Mouse (Mus musculus) ES-Bruce4 (cell line): Measurements from ENCODE around the gene Lrrc74b. TPM values are rescaled to one million over a fixed set of nuclear protein-coding genes. Genes with fewer than 3 reads are reported as not detected.

Experiments used
- H3K27ac ChIP-seq: 2 replicates; pipeline ENCODE4 v1.5.1; 2012; ENCODE audit warnings: low read length, inconsistent platforms; ENCODE audit not compliant: insufficient read depth
- H3K27me3 ChIP-seq: 2 replicates; pipeline ENCODE4 v1.6.1; 2012; ENCODE audit warnings: mild to moderate bottlenecking, low read length, inconsistent platforms; ENCODE audit not compliant: control insufficient read depth, poor library complexity, insufficient read depth, severe bottlenecking
- H3K36me3 ChIP-seq: 2 replicates; pipeline ENCODE4 v1.6.1; 2012; ENCODE audit warnings: inconsistent platforms, mild to moderate bottlenecking, low read length, moderate library complexity; ENCODE audit not compliant: control insufficient read depth, poor library complexity, insufficient read depth, severe bottlenecking
- H3K4me1 ChIP-seq: one replicate; pipeline ENCODE4 v1.8.1; 2011; ENCODE audit warnings: low read length; ENCODE audit not compliant: control insufficient read depth, insufficient read depth
- H3K4me3 ChIP-seq: 2 replicates; pipeline ENCODE4 v1.5.1; 2011; ENCODE audit warnings: low read depth, mild to moderate bottlenecking, low read length
- H3K9ac ChIP-seq: 2 replicates; pipeline ENCODE4 v1.6.1; 2012; ENCODE audit warnings: low read depth, mild to moderate bottlenecking, inconsistent platforms; ENCODE audit not compliant: poor library complexity, severe bottlenecking
- H3K9me3 ChIP-seq: replicated peaks from 2 replicates; pipeline ENCODE4 v1.6.1; 2012; ENCODE audit warnings: mild to moderate bottlenecking, low read length, inconsistent platforms; ENCODE audit not compliant: control insufficient read depth, poor library complexity, insufficient read depth, severe bottlenecking
- CTCF ChIP-seq: IDR thresholded peaks from one replicate; pipeline ENCODE4 v1.8.1; 2011; ENCODE audit warnings: low read depth, low read length
- EP300 ChIP-seq: IDR thresholded peaks from 2 replicates; pipeline ENCODE4 v1.6.1; 2011; ENCODE audit warnings: low read depth, low read length; ENCODE audit not compliant: insufficient read depth
- POLR2A ChIP-seq: IDR thresholded peaks from one replicate; pipeline ENCODE4 v1.8.1; 2011; ENCODE audit warnings: low read length; ENCODE audit not compliant: insufficient read depth
- polyA plus RNA-seq: library from polyadenylated mRNA; stranded (reverse); fragments of >200 nt; gene quantifications from 2 replicates; pipeline ENCODE4 v1.2.4, GENCODE M21; 2011; ENCODE audit warnings: low read depth; ENCODE audit not compliant: missing spikeins, insufficient read depth, insufficient read length

The Lrrc74b gene
- polyA plus RNA-seq, 1 experiment, result 1.8 TPM

- peak within 1 kb of the TSS; percentile 16; the same call in 1 of the 2 replicates for H3K4me3 ChIP-seq
- no peak for TF ChIP-seq POLR2A
- TF ChIP-seq EP300, result no peak
- peak; percentile 89 for TF ChIP-seq CTCF
- H3K36me3 ChIP-seq, result no peaks in the 10 kb centered on the region
- no peaks in the 10 kb centered on the region for H3K4me1 ChIP-seq
- H3K27me3 ChIP-seq, result no peaks in the 10 kb centered on the region
- no peak within 1 kb of the TSS for H3K9ac ChIP-seq
- no peak within 1 kb of the TSS for H3K27ac ChIP-seq
- H3K9me3 ChIP-seq, result peaks cover under 1% of the 10 kb centered on the region; the same call in 1 of the 2 replicates
Observed at GRCm38 (mm10) chr16:17583064-17583463, 22.0 kb upstream of the Lrrc74b start, which contains the start of gene Slc7a4. TSS of gene Slc7a4 (minus strand) at chr16:17583214.

- Histone ChIP-seq H3K27me3 (no peaks in the 10 kb centered on the region), H3K9me3 (no peaks in the 10 kb centered on the region), H3K27ac (no peak overlapping the region), H3K9ac (peak overlapping the region; percentile 39), H3K36me3 (no peaks in the 10 kb centered on the region), H3K4me1 (no peaks in the 10 kb centered on the region), H3K4me3 (peak overlapping the region; percentile 78)
- TF ChIP-seq EP300 (no peak), POLR2A (no peak), CTCF (no peak)
Observed at GRCm38 (mm10) chr16:17576825-17577215, 15.8 kb upstream of the Lrrc74b start.

- H3K27me3 ChIP-seq, result no peaks in the 10 kb centered on the region
- no peak overlapping the region for H3K27ac ChIP-seq
Observed at GRCm38 (mm10) chr16:17575870-17576824, 15.1 kb upstream of the Lrrc74b start.

GRCm38 (mm10) chr16:17566186-17566585, 5.1 kb upstream of the Lrrc74b start:
- Histone ChIP-seq H3K36me3 (no peaks in the 10 kb centered on the region), H3K4me1 (no peaks in the 10 kb centered on the region), H3K4me3 (no peak overlapping the region), H3K9me3 (no peaks in the 10 kb centered on the region), H3K9ac (no peak overlapping the region), H3K27me3 (no peaks in the 10 kb centered on the region), H3K27ac (no peak overlapping the region)
- no peak for TF ChIP-seq CTCF
- no peak for TF ChIP-seq POLR2A
- TF ChIP-seq EP300, result no peak

More at GRCm38 (mm10) chr16:17575870-17576824, 15.1 kb upstream of the Lrrc74b start:
- H3K36me3 ChIP-seq, result no peaks in the 10 kb centered on the region
- no peak for TF ChIP-seq EP300
- no peak for TF ChIP-seq POLR2A
- no peak for TF ChIP-seq CTCF
- H3K4me3 ChIP-seq, result peak overlapping the region; percentile 78
- no peaks in the 10 kb centered on the region for H3K9me3 ChIP-seq
- no peaks in the 10 kb centered on the region for H3K4me1 ChIP-seq
- H3K9ac ChIP-seq, result peak overlapping the region; percentile 39

- no peaks in the 10 kb centered on the region for H3K4me1 ChIP-seq
- no peaks in the 10 kb centered on the region for H3K9me3 ChIP-seq
Observed at GRCm38 (mm10) chr16:17564771-17565170, 3.7 kb upstream of the Lrrc74b start.

GRCm38 (mm10) chr16:17564221-17564620, 3.2 kb upstream of the Lrrc74b start:
- Histone ChIP-seq H3K27ac (no peak overlapping the region), H3K27me3 (no peaks in the 10 kb centered on the region), H3K9me3 (no peaks in the 10 kb centered on the region), H3K9ac (no peak overlapping the region), H3K36me3 (no peaks in the 10 kb centered on the region), H3K4me1 (no peaks in the 10 kb centered on the region), H3K4me3 (no peak overlapping the region)
- TF ChIP-seq EP300 (no peak), POLR2A (no peak), CTCF (no peak)

More at GRCm38 (mm10) chr16:17564771-17565170, 3.7 kb upstream of the Lrrc74b start:
- no peak overlapping the region for H3K27ac ChIP-seq
- H3K27me3 ChIP-seq, result no peaks in the 10 kb centered on the region
- H3K36me3 ChIP-seq, result no peaks in the 10 kb centered on the region
- H3K9ac ChIP-seq, result no peak overlapping the region
- no peak for TF ChIP-seq CTCF
- no peak for TF ChIP-seq EP300
- no peak for TF ChIP-seq POLR2A
- H3K4me3 ChIP-seq, result no peak overlapping the region
